Mouse (Mus musculus): ENCODE results near the gene Yrdc.

DNA sequence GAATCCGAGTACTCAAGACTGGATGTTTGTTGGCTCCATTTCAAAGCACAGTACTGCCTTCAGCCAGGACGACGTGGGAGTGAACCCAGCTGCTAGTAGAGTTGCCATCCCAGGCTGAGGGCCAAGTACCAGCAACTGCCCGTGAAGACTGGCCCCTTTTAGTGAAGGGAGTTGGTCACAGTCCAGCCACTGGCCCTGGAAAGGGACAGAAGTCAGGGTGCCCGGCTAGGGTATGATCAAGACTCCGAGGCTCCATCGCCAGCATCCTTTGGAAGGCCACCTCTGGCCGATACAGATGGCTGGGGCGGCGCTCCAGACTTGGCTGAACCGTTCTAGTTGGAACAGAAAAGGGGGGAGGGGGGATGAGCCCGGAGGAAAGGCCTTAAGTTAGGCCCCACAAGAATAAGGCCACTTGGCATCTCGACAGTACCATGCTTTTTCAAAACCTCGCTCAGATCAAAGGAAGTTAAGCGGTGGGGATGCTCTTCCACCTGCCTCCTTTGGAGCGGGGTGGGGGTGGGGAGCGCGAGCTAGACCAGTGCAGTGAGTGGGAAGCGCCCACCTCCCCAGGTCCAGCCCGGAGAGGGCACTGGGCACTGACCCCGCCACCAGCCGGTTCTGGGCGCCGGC, 733 bp upstream of the Yrdc start:
- TF ChIP-seq EP300 (IDR thresholded peaks at IDR 0.05; ENCODE audit: low read depth) (no peak), CTCF (IDR thresholded peaks at IDR 0.05; ENCODE audit: low read depth) (no peak)

Data from liver, embryonic 14.5 days (tissue).